Comparison of ENCODE assay signal across 8 mouse cellular contexts in genomic region chr10:82876076-82876796, GRCm38 (mm10). TPM values are rescaled to one million over a fixed set of nuclear protein-coding genes. Genes with fewer than 3 reads are reported as not detected.
DNase-seq lines count a peak whose midpoint lies in the region; ATAC-seq and TF ChIP-seq lines count a peak whose summit lies in the region.

No protein-coding gene starts in this region.

- intact Hi-C loops in heart, adult 2 months (cut with DNase I), result no loop called here
- intact Hi-C loops in heart, postnatal 25 days (cut with DNase I), result loop anchor here (5.0 kb wide), 1 partner anchor 44 kb away; the partner anchor contains the start of gene Txnrd1

- H3K27me3 ChIP-seq in heart, adult 2 months (ENCODE audit: control insufficient read depth, insufficient read depth, low read length), result no peaks in the 10 kb centered on the region
- no peaks in the 10 kb centered on the region for H3K27me3 ChIP-seq in midbrain, postnatal 0 days (ENCODE audit: insufficient read depth, low read length)
- H3K27me3 ChIP-seq in forebrain, embryonic 14.5 days (replicated peaks; ENCODE audit: control insufficient read depth, insufficient read depth, low read length), result no peaks in the 10 kb centered on the region

- TF ChIP-seq EP300 in heart, adult 2 months (IDR thresholded peaks at IDR 0.05; ENCODE audit: insufficient read depth, low read depth, low read length), result no peak

- no peaks in the 10 kb centered on the region for H3K36me3 ChIP-seq in heart, adult 2 months (ENCODE audit: control insufficient read depth, insufficient read depth, low read length)
- peaks cover 54% of the 10 kb centered on the region for H3K36me3 ChIP-seq in midbrain, postnatal 0 days (ENCODE audit: insufficient read depth, low read length)
- H3K36me3 ChIP-seq in forebrain, embryonic 14.5 days (ENCODE audit: control insufficient read depth, insufficient read depth, low read length), result peaks cover 71% of the 10 kb centered on the region

- DNase-seq in heart, adult 2 months, result no peak
- DNase-seq in heart, postnatal 25 days (ENCODE audit: low spot score), result no peak
- DNase-seq in right cerebral cortex, postnatal 14 days, result peak; percentile 51
- no peak for DNase-seq in right cerebral cortex, postnatal 25 days
- DNase-seq in induced T-regulatory cell, adult 2 months (ENCODE audit: low read depth), result peak; percentile 48
- DNase-seq in midbrain, postnatal 0 days (ENCODE audit: low spot score), result peak; percentile 24
- DNase-seq in forebrain, embryonic 14.5 days (ENCODE audit: low spot score), result no peak

- H3K4me3 ChIP-seq in heart, adult 2 months, result no peak overlapping the region
- H3K4me3 ChIP-seq in midbrain, postnatal 0 days (ENCODE audit: low read depth, low read length), result no peak overlapping the region
- no peak overlapping the region for H3K4me3 ChIP-seq in forebrain, embryonic 14.5 days (ENCODE audit: low read depth, low read length)

- TF ChIP-seq POLR2A in heart, adult 2 months (IDR thresholded peaks at IDR 0.05; ENCODE audit: insufficient read depth, low read depth, low read length), result no peak

- H3K4me2 ChIP-seq in midbrain, postnatal 0 days (ENCODE audit: low read depth, low read length, poor library complexity, severe bottlenecking), result no peak overlapping the region
- H3K4me2 ChIP-seq in forebrain, embryonic 14.5 days (ENCODE audit: low read length), result no peak overlapping the region

- no peaks in the 10 kb centered on the region for H3K9me3 ChIP-seq in midbrain, postnatal 0 days (ENCODE audit: low read length)
- H3K9me3 ChIP-seq in forebrain, embryonic 14.5 days (replicated peaks; ENCODE audit: control insufficient read depth, low read length), result no peaks in the 10 kb centered on the region

- H3K4me1 ChIP-seq in heart, adult 2 months (ENCODE audit: control insufficient read depth, insufficient read depth, low read length), result no peaks in the 10 kb centered on the region
- H3K4me1 ChIP-seq in midbrain, postnatal 0 days (ENCODE audit: insufficient read depth, low read length), result no peaks in the 10 kb centered on the region
- no peaks in the 10 kb centered on the region for H3K4me1 ChIP-seq in forebrain, embryonic 14.5 days (ENCODE audit: control insufficient read depth, insufficient read depth, low read length)

- peak; percentile 48 for TF ChIP-seq CTCF in heart, adult 2 months (IDR thresholded peaks at IDR 0.05)
- TF ChIP-seq CTCF in midbrain, postnatal 0 days (IDR thresholded peaks at IDR 0.05), result peak; percentile 57

- WGBS in heart, adult 2 months, result 77% methylated on average over 16 of the region's 16 CpGs
- 82% methylated on average over 16 of the region's 16 CpGs for WGBS in midbrain, postnatal 0 days
- 85% methylated on average over 16 of the region's 16 CpGs for WGBS in forebrain, embryonic 14.5 days

- no peak overlapping the region for H3K9ac ChIP-seq in heart, adult 2 months (ENCODE audit: low read depth, low read length)
- H3K9ac ChIP-seq in midbrain, postnatal 0 days (replicated peaks; ENCODE audit: low read length, poor library complexity, severe bottlenecking), result no peak overlapping the region
- H3K9ac ChIP-seq in forebrain, embryonic 14.5 days (ENCODE audit: low read length), result no peak overlapping the region

- no peaks in the 10 kb centered on the region for H3K79me2 ChIP-seq in heart, adult 2 months (replicated peaks; ENCODE audit: control insufficient read depth, insufficient read depth, low read length)

- H3K27ac ChIP-seq in heart, adult 2 months, result no peak overlapping the region
- no peak overlapping the region for H3K27ac ChIP-seq in midbrain, postnatal 0 days (ENCODE audit: low read depth, low read length)
- no peak overlapping the region for H3K27ac ChIP-seq in forebrain, embryonic 14.5 days (ENCODE audit: low read depth, low read length)

- ATAC-seq in midbrain, postnatal 0 days (ENCODE audit: low FRiP score), result no peak
- ATAC-seq in forebrain, embryonic 14.5 days, result no peak
- no peak for ATAC-seq in erythroid progenitor cell, adult 5-6 weeks (replicated peaks; ENCODE audit: low FRiP score, poor library complexity, severe bottlenecking)

RNA-seq across cellular contexts. Expression of gene Eid3, which starts 9.8 kb away (rescaled TPM):
- under 1 TPM; 0.45 to 0.63 TPM for total RNA-seq in heart, adult 2 months (2021)
- polyA plus RNA-seq in heart, adult 2 months (2012; rRNA removed), result 0.18 and 0.21 TPM in 2 replicates
- total RNA-seq in heart, postnatal 25 days (2021), result 1 to 10 TPM in 1 of 2 experiments, under 1 TPM in 1; 0.57 to 1.3 TPM
- 1.9 and 2.0 TPM in 2 replicates for total RNA-seq in midbrain, postnatal 0 days (2014; rRNA removed)
- polyA plus RNA-seq in midbrain, postnatal 0 days (2015; fragmentation: Nextera tagmentation; extraction: Ambion mirVana), result 0.17 and 0.23 TPM in 2 replicates
- polyA plus RNA-seq in forebrain, embryonic 14.5 days (2014; fragmentation: Nextera tagmentation; extraction: Ambion mirVana), result 0.22 and 0.27 TPM in 2 replicates
- 4.2 TPM in 1 of 2 replicates, not detected in the other for total RNA-seq in erythroid progenitor cell, adult 5-6 weeks (2015; ENCODE audit: low replicate concordance)
- 6.6 and 9.4 TPM in 2 replicates for total RNA-seq in erythroid progenitor cell, adult 5-6 weeks (2017; ENCODE audit: low replicate concordance)

RNA-seq across cellular contexts. Expression of gene Txnrd1, which starts 42.5 kb away (rescaled TPM):
- 10 to 100 TPM; 56.8 to 61.1 TPM for total RNA-seq in heart, adult 2 months (2021)
- polyA plus RNA-seq in heart, adult 2 months (2012; rRNA removed), result 21.3 and 29.9 TPM in 2 replicates
- 10 to 100 TPM; 44.1 to 50.2 TPM for total RNA-seq in heart, postnatal 25 days (2021)
- 83.2 and 86.4 TPM in 2 replicates for total RNA-seq in midbrain, postnatal 0 days (2014; rRNA removed)
- 56.7 and 61.7 TPM in 2 replicates for polyA plus RNA-seq in midbrain, postnatal 0 days (2015; fragmentation: Nextera tagmentation; extraction: Ambion mirVana)
- polyA plus RNA-seq in forebrain, embryonic 14.5 days (2014; fragmentation: Nextera tagmentation; extraction: Ambion mirVana), result 157 and 169 TPM in 2 replicates
- total RNA-seq in erythroid progenitor cell, adult 5-6 weeks (2015; ENCODE audit: low replicate concordance), result 26.7 and 38.1 TPM in 2 replicates
- total RNA-seq in erythroid progenitor cell, adult 5-6 weeks (2017; ENCODE audit: low replicate concordance), result 38.2 and 56.8 TPM in 2 replicates

Comparison
In these comparisons a context has a peak if more than half of its experiments do, and no peak if none do; other contexts are left out.
1. DNase-seq: peak in right cerebral cortex, postnatal 14 days (single experiment), induced T-regulatory cell, adult 2 months (single experiment) and midbrain, postnatal 0 days (single experiment); none in heart, adult 2 months (0 of 2), heart, postnatal 25 days (single experiment), right cerebral cortex, postnatal 25 days (single experiment) and forebrain, embryonic 14.5 days (single experiment).